Mouse (Mus musculus) cerebral cortex, adult 2 months (tissue): ENCODE measurements around the gene Gpr3.

ENCODE experiments used
- WGBS: fragments of 180-500 bp; shearing (Covaris S2); methylation state at CpG from one replicate; pipeline ENCODE4 v1.1.7; 2018; 5-methylcytosine and 5-hydroxymethylcytosine counted together

The Gpr3 gene

DNA sequence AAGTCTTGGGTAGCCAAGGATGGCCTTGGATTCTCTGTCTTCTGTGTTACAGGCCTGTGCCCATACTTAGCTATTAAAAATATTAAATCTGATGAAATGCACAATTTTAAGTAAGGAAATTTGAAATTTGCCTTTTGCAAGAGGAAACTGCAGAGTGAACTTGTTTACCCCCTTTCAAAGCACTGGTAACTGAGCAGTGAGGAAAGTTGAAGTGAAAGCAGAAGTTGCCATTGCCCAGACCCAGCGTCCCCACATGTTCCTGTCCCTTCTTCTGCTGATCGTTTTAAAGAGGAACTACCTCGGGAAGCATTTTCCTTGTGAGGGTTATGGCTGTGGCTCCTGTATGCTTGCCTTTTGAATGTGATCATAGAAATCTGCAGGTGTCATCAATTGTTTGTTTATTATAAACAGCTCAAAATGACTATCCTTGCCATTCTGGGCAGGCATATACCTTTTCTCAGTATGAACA lies 42.2 kb downstream of the Gpr3 start:
- 78% methylated on average over 3 of the region's 3 CpGs for WGBS

DNA sequence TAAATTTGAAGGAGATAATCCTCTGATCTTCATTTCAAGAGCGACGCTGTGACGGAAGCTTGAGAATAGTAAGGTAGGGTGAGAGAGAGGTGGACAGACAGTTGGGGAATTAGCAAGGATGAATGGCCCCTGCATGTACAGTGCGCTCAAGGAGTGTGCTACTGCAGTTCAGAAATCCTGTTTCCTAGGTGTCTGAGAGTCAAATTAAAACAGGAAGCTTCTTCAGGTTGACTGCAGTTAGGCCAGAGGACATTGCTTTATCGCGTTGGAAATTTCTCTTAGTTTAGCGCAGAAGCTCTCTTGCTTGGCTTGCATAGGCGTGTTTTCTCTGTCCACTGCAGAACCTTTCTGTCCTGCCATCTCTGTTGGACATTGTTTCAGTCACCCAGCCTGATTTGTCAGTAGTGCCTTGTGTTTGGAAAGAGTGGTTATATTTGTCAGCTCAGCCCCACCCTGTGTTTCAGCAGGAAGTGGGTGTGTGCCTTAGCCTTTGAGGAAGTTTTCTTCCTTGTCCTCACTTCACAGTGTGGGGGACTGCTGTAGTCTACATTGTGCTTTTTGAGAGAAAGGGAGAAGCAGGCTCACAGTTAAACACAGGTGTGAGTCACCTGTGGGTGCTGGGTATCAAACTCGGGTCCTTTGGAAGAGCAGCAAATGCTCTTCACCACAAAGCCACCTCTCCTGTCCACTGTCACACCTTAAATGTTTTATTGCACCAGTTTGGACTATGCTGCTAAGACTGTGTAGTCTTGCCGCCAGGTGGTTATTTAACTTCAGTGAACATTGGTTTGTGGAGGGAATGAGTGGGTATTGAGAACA lies 42.9 kb downstream of the Gpr3 start:
- WGBS, result 77% methylated on average over 10 of the region's 10 CpGs

GRCm38 (mm10) chr4:133166773-133167172 lies 45.6 kb downstream of the Gpr3 start:
- WGBS, result 73% methylated on average over 9 of the region's 9 CpGs

GRCm38 (mm10) chr4:133162196-133162595 lies 50.1 kb downstream of the Gpr3 start:
- WGBS, result 57% methylated on average over 6 of the region's 6 CpGs

DNA sequence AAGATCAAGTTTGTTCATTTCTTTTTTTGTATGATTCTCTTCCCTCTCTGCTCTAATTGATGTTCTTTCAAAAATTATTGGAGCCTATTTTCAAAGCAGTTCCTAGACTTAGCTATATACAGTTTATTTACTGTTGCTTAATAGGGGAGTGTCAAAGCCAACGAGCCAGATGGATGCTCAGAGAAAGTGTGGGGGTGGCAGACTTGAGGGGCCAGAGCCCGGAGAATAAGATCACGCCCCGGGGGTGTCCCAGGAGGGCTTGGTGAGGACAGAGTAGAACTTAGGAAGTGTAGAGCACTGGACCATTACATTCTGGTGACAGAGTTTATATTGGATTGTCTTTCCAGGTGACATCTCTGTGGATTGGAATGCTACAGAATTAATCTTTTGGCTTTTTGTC lies 51.5 kb downstream of the Gpr3 start:
- 54% methylated on average over 4 of the region's 4 CpGs for WGBS

DNA sequence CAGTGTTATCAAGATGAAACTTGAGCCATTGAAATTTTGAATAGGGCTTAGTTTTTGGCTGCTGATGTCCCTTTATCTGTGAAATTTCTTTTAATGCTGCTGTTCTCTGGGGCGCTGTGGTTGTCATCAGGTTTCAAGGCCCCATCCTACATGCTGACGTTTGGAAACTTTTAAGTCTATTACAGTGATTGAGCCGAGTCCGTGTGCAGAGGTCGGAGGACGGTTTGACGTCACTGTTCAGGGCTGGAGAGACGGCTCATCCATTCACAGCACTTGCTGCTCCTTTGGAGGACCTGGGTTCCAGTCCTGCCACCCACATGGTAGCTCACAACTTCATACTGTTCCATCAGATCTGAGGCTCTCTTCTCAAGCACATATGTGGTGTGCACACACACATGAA lies 52.1 kb downstream of the Gpr3 start:
- 85% methylated on average over 8 of the region's 8 CpGs for WGBS

- 83% methylated on average over 4 of the region's 4 CpGs for WGBS
Observed at GRCm38 (mm10) chr4:133159646-133160045, 52.7 kb downstream of the Gpr3 start.
